Mouse (Mus musculus) heart, embryonic 15.5 days (tissue): ENCODE measurements around the gene Vldlr. TPM values are rescaled to one million over a fixed set of nuclear protein-coding genes. Genes with fewer than 3 reads are reported as not detected.

ENCODE experiments used
- ATAC-seq: fragments of 200-750 bp; cut with Nextera tagmentation; replicated peaks from 2 replicates; pipeline ENCODE4 v1.8.0; 2017; ENCODE audit warnings: low read depth, moderate TSS enrichment; ENCODE audit not compliant: insufficient number of reproducible peaks, insufficient read depth, low FRiP score
- H3K27ac ChIP-seq: fragments of 300-500 bp; sonication (generic); 2 replicates; pipeline ENCODE4 v1.5.1; 2015; ENCODE audit warnings: mild to moderate bottlenecking, inconsistent platforms
- H3K27me3 ChIP-seq: fragments of 300-500 bp; sonication (generic); 2 replicates; pipeline ENCODE4 v1.6.1; 2015; ENCODE audit warnings: inconsistent platforms
- H3K36me3 ChIP-seq: fragments of 300-500 bp; sonication (generic); 2 replicates; pipeline ENCODE4 v1.6.1; 2015; ENCODE audit warnings: mild to moderate bottlenecking, inconsistent platforms
- H3K4me1 ChIP-seq: fragments of 300-500 bp; sonication (generic); replicated peaks from 2 replicates; pipeline ENCODE4 v1.6.1; 2015; ENCODE audit warnings: inconsistent platforms
- H3K4me2 ChIP-seq: fragments of 300-500 bp; sonication (generic); 2 replicates; pipeline ENCODE4 v1.6.1; 2015; ENCODE audit warnings: inconsistent platforms, mild to moderate bottlenecking, moderate library complexity
- H3K4me3 ChIP-seq: fragments of 300-500 bp; sonication (generic); 2 replicates; pipeline ENCODE4 v1.5.1; 2015; ENCODE audit warnings: mild to moderate bottlenecking, inconsistent platforms
- H3K9ac ChIP-seq: fragments of 300-500 bp; sonication (generic); 2 replicates; pipeline ENCODE4 v1.6.1; 2015; ENCODE audit warnings: mild to moderate bottlenecking, inconsistent platforms
- H3K9me3 ChIP-seq: fragments of 300-500 bp; sonication (generic); replicated peaks from 2 replicates; pipeline ENCODE4 v1.6.1; 2016; ENCODE audit warnings: inconsistent platforms
- WGBS: fragments of 180-500 bp; shearing (Covaris S2); methylation state at CpG from one replicate; pipeline ENCODE4 v1.1.7; 2015; ENCODE audit warnings: mixed read lengths; 5-methylcytosine and 5-hydroxymethylcytosine counted together
- polyA plus RNA-seq: library from polyadenylated mRNA; unstranded; fragments of >200 nt; fragmentation: Nextera tagmentation; extraction: Ambion mirVana; gene quantifications from 2 replicates; pipeline ENCODE4 v1.2.1, GENCODE M21; 2015

Gene Vldlr
- polyA plus RNA-seq, 1 experiment from 2014 or later, result 29.7 TPM

- ATAC-seq, result no peak
- Histone ChIP-seq H3K4me1 (peaks cover 12% of the 10 kb centered on the region), H3K9ac (no peak overlapping the region), H3K4me3 (no peak overlapping the region), H3K27me3 (no peaks in the 10 kb centered on the region), H3K27ac (no peak overlapping the region), H3K9me3 (no peaks in the 10 kb centered on the region), H3K36me3 (peaks cover 63% of the 10 kb centered on the region), H3K4me2 (no peak overlapping the region)
- 89% methylated on average over 4 of the region's 4 CpGs for WGBS
Measured at GRCm38 (mm10) chr19:27239913-27240312, 23.6 kb downstream of the Vldlr start.

- peak; percentile 66 for ATAC-seq
- Histone ChIP-seq H3K27ac (peak overlapping the region; percentile 67), H3K27me3 (no peaks in the 10 kb centered on the region), H3K9ac (no peak overlapping the region), H3K4me1 (peaks cover 12% of the 10 kb centered on the region), H3K9me3 (no peaks in the 10 kb centered on the region), H3K36me3 (peaks cover 73% of the 10 kb centered on the region), H3K4me3 (no peak overlapping the region), H3K4me2 (no peak overlapping the region)
- WGBS, result 38% methylated on average over 4 of the region's 4 CpGs
Measured at GRCm38 (mm10) chr19:27243527-27243926, 27.2 kb downstream of the Vldlr start.

DNA sequence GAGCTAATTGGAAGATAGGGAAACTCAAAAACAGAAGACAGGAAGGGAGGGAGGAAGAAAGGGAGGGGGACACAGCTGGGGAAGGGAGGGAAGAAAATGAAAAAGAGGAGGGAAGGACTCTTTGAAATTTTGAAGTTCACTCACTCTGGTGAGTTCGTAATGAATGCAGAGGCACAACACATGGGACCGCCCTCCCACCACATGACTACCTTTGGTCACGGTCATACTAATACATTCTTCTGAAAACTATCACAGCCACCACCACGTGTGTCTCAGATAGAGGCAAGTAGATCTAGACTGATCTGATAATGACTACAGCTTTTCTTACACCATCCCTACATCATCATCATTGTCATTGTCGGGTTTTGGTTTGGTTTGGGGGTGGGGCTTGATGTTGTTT, 38.5 kb downstream of the Vldlr start:
- no peak overlapping the region for H3K27ac ChIP-seq
- WGBS, result 84% methylated on average over 5 of the region's 5 CpGs
- H3K9ac ChIP-seq, result no peak overlapping the region
- no peaks in the 10 kb centered on the region for H3K9me3 ChIP-seq
- H3K4me2 ChIP-seq, result no peak overlapping the region
- no peak overlapping the region for H3K4me3 ChIP-seq
- ATAC-seq, result no peak
- H3K4me1 ChIP-seq, result 0 out of 2 replicates have a peak, but pooled peaks cover 2% of the 10 kb centered on the region
- H3K36me3 ChIP-seq, result peaks cover 4% of the 10 kb centered on the region; the same call in 1 of the 2 replicates
- H3K27me3 ChIP-seq, result no peaks in the 10 kb centered on the region

GRCm38 (mm10) chr19:27255678-27256077, 39.4 kb downstream of the Vldlr start:
- no peak overlapping the region for H3K27ac ChIP-seq
- WGBS, result 82% methylated on average over 3 of the region's 3 CpGs

DNA sequence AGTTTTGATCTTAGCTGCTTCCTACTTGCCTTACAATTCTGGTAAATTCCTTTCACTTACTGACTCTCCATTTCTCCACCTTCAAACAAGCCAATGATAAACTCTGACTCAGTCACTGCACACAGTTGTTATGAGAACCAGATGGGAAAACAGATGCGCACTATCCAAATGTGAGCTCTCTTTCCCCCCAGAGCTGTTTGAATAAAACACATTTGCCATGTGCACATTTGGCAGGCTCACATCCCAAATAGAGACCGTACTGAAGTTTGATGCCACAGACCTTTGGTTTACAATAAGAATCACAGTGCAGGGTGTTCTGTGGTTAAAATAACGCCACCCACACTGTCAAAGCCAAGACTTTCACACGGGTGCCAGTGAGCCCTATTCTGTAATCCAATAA, 43.8 kb downstream of the Vldlr start:
- H3K27me3 ChIP-seq, result no peaks in the 10 kb centered on the region
- H3K4me3 ChIP-seq, result no peak overlapping the region
- H3K4me2 ChIP-seq, result no peak overlapping the region
- no peaks in the 10 kb centered on the region for H3K9me3 ChIP-seq
- H3K27ac ChIP-seq, result no peak overlapping the region
- no peak for ATAC-seq
- WGBS, result 68% methylated on average over 4 of the region's 4 CpGs
- H3K36me3 ChIP-seq, result no peaks in the 10 kb centered on the region
- no peak overlapping the region for H3K9ac ChIP-seq
- H3K4me1 ChIP-seq, result 0 out of 2 replicates have a peak, but pooled peaks cover 4% of the 10 kb centered on the region

More at GRCm38 (mm10) chr19:27255678-27256077, 39.4 kb downstream of the Vldlr start:
- no peaks in the 10 kb centered on the region for H3K36me3 ChIP-seq
- H3K9ac ChIP-seq, result no peak overlapping the region
- H3K4me1 ChIP-seq, result 0 out of 2 replicates have a peak, but pooled peaks cover 2% of the 10 kb centered on the region
- ATAC-seq, result no peak
- H3K4me2 ChIP-seq, result no peak overlapping the region
- H3K4me3 ChIP-seq, result no peak overlapping the region
- H3K9me3 ChIP-seq, result no peaks in the 10 kb centered on the region
- no peaks in the 10 kb centered on the region for H3K27me3 ChIP-seq

DNA sequence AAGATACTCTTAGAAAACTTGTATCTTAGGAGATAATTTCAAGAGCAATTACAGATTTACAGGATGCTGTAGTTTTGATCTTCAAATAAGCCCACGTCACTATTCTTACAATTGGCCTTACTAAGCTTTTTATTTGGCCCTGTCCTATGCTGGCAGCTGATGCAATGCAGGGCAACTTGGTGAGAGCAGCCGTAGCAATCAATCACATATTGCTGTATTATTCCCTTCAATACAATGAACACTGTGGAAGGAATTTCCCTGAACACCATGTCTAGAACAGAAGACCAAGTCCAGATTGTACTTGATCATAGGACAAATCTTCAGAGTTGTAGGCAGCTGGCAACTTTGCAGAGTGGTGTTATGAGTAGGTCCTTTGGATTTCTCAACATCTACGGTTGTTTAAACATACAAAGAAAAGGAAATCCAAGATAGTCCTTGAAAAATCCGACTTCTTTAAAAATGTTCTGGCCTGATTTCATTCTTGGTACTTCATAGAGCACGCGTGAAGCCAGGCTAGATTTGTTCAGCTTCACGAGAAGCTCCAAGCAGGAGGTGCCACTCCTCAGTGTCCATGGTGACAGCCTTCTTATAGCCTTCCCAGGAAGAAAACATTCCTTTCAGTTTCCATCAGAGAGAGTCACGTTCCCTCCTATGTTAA, 44.5 kb downstream of the Vldlr start:
- 81% methylated on average over 8 of the region's 8 CpGs for WGBS
- H3K4me3 ChIP-seq, result no peak overlapping the region
- no peak overlapping the region for H3K4me2 ChIP-seq
- H3K9me3 ChIP-seq, result no peaks in the 10 kb centered on the region
- no peak overlapping the region for H3K27ac ChIP-seq
- H3K27me3 ChIP-seq, result no peaks in the 10 kb centered on the region
- 0 out of 2 replicates have a peak, but pooled peaks cover 4% of the 10 kb centered on the region for H3K4me1 ChIP-seq
- H3K36me3 ChIP-seq, result no peaks in the 10 kb centered on the region
- no peak for ATAC-seq
- H3K9ac ChIP-seq, result no peak overlapping the region

GRCm38 (mm10) chr19:27262141-27262540, 45.9 kb downstream of the Vldlr start:
- Histone ChIP-seq H3K9me3 (no peaks in the 10 kb centered on the region), H3K4me1 (0 out of 2 replicates have a peak, but pooled peaks cover 4% of the 10 kb centered on the region), H3K27me3 (no peaks in the 10 kb centered on the region), H3K4me2 (no peak overlapping the region), H3K4me3 (no peak overlapping the region), H3K9ac (no peak overlapping the region), H3K36me3 (no peaks in the 10 kb centered on the region), H3K27ac (no peak overlapping the region)
- ATAC-seq, result no peak
- WGBS, result 64% methylated on average over 3 of the region's 3 CpGs

GRCm38 (mm10) chr19:27273385-27273784, 57.1 kb downstream of the Vldlr start:
- Histone ChIP-seq H3K4me2 (no peak overlapping the region), H3K27ac (no peak overlapping the region), H3K4me3 (no peak overlapping the region), H3K9ac (no peak overlapping the region), H3K36me3 (no peaks in the 10 kb centered on the region), H3K9me3 (no peaks in the 10 kb centered on the region), H3K27me3 (no peaks in the 10 kb centered on the region), H3K4me1 (no peaks in the 10 kb centered on the region)
- WGBS, result 62% methylated on average over 2 of the region's 2 CpGs
- no peak for ATAC-seq

GRCm38 (mm10) chr19:27274382-27274781, 58.1 kb downstream of the Vldlr start:
- ATAC-seq, result no peak
- Histone ChIP-seq H3K4me1 (no peaks in the 10 kb centered on the region), H3K4me3 (no peak overlapping the region), H3K36me3 (no peaks in the 10 kb centered on the region), H3K4me2 (no peak overlapping the region), H3K27ac (no peak overlapping the region), H3K27me3 (no peaks in the 10 kb centered on the region), H3K9ac (no peak overlapping the region), H3K9me3 (no peaks in the 10 kb centered on the region)
- WGBS, result 85% methylated on average over 1 of the region's 1 CpGs

DNA sequence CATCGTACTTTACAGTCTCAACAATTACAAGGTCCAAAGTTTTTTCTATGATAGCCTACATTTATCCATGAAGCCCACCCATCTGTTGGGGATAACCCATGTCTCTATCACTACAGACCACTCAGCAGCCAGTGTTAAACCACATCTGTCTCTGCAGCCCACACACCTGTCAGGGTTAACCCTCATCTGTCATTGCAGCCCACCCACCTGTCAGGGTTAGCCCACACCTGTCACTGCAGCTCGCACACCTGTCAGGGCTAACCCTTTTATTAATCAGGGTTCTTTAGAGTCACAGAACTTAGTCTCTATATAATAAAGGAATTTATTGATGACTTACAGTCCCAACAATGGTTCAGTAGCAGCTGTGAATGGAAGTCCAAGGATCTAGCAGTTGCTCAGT, 62.9 kb downstream of the Vldlr start:
- Histone ChIP-seq H3K36me3 (no peaks in the 10 kb centered on the region), H3K4me3 (no peak overlapping the region), H3K27ac (no peak overlapping the region), H3K27me3 (no peaks in the 10 kb centered on the region), H3K4me1 (no peaks in the 10 kb centered on the region), H3K9me3 (no peaks in the 10 kb centered on the region), H3K9ac (no peak overlapping the region), H3K4me2 (no peak overlapping the region)
- 89% methylated on average over 2 of the region's 2 CpGs for WGBS
- ATAC-seq, result no peak
